Mouse (Mus musculus) CD4-positive helper T cell, adult 2 months (primary cell): ENCODE results near the gene Hoxb7.

Source experiments
- DNase-seq: peaks from one replicate; pipeline ENCODE4 v3.0.0-alpha.2; 2012; ENCODE audit warnings: low read depth, missing footprints, low spot score

The Hoxb7 gene

DNA sequence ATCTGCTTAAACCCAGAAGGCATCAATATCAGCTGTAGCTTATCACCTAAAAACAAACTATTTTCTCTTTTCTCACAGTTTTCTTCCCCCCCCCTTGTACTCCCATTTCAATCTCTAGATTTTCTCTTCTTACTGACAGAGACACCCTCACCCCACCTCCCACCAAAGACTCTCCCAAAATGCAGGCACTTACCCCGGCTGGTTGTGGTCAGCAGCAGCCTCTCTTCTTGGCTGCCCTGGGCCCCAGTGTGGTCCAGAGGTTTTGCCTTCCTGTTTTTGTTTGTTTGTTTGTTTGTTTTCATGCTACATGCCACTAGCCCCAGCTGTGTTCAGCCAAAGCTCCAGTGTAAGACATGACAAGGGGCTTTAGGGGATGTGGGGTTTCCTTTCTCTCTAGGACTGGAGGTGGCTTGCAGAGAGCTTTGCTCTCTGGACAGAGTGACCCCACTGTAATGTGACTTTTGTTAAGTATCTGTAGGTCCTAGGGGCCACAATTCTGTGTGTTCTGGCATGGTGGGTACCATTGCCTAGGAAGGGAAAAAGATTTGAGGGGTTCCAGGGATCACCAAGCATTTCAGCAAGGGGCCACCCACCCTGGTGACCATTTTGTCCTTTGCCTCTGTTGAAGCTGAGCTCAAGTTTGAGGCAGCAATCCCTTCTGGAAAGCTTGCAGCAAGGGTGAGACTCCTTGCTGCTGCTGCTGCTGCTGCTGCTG lies 18.2 kb upstream of the Hoxb7 start:
- no peak for DNase-seq

DNA sequence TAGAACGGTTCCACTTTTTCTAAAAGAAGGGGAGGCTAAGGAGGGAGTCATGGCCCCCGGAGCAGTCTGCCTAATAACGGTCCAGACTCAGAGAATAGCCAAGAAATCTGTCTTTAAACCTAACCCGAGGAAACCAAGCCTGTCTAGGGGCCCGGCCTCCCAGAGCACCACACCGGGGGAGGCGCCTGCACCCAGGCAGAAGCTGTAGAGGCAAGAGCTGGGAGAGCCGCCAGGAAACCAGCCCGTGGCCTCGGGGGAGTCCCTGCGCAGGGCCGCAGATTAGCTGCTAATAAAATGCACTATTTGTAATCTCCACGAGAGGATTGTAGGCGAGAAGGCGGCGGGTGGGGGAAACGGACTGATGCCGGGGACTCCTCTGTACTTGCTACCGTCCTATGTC lies 16.6 kb upstream of the Hoxb7 start:
- no peak for DNase-seq

- DNase-seq, result no peak
Measured at GRCm38 (mm10) chr11:96270996-96271540, 15.4 kb upstream of the Hoxb7 start, which contains the start of gene Hoxb9. Hoxb9 (plus strand) TSS chr11:96271457.

GRCm38 (mm10) chr11:96271541-96272011 lies 14.8 kb upstream of the Hoxb7 start:
- DNase-seq, result no peak

DNA sequence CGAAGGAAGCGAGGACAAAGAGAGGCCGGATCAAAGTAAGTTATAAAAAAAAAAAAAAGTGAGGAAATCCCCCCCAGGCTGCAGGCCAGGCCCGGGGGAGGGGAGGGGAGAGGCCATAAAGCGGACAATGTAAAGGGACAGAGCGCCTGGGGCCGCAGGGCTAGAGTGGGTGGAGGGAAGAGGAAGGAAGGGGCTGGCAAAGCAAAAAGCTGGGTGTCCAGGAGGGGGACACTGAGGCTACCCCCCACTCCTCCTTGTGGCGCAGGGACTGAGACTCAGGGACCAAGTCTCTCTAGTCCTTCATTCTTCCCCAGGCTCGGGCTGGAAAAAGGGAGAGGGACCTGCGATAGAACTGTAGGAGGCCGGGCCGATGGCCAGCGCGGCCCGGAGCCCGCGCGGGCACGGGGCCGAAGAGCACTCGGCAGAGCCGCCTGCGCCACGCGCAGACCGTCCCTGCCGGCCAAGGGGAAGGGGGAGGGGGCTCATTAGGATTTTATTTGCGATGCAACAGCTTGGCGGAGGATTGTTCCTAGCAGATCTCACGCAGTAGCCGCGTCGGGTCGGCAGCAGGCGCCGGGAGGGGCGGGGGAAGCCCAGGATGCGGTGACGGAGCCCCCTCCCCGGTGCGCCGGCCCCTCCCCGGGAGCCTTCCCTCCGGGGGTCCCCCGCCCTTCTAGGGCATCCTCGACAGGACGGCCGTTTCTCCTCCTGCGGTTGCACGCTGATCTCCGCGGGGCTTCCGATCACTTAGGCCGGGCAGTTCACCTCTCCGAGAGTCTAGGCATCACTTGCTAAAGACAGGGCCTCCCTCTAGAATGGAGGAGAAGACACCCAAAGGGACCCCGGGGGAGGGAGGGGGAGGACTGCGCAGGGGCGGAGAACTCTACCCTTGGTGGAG lies 14.2 kb upstream of the Hoxb7 start:
- no peak for DNase-seq

- DNase-seq, result no peak
Measured at GRCm38 (mm10) chr11:96274428-96274827, 12.0 kb upstream of the Hoxb7 start.

GRCm38 (mm10) chr11:96275896-96276295 lies 10.5 kb upstream of the Hoxb7 start:
- no peak for DNase-seq

DNA sequence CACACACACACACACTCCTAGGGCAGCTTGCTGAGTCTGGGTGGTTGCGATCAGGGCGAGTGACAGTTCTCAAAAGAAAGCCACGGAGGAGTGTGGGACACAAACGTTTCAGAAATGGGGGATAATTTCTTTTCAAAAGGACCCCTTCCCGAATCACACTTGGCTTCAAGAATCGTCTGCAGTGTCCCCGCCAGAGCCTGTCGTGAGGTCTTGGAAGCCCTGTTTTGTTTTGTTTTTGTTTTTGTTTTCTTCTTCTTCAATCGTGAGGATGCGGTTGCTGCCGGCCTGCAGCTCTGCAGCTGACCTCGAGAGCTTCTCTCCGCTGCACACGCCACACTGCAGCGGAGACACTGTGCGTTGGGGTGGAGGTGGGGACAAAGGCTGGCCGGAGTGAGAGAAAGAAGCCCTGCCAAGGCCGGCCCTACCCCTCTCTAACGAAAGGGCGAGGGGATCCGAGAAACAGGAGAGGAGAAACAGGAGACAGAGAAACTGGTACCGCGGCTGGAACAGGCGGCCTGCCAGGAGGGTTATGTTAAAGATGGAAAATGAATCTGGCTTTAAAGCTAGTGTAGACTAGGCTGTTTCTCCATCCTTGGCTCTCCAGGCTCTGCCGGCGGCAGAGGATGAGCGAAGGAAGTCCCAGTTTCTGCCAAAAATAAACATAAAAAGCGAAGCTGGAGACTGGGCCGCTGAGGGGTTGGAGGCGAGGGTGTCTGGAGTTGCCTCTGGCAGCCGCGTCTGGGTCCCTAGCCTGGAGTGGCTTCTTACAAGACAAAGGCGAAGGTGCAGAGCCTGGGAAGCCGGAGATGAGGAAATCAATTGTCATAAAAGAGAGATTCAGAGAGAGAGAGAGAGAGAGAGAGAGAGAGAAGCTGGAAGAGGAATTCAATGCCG lies 9.0 kb upstream of the Hoxb7 start:
- DNase-seq, result no peak

DNA sequence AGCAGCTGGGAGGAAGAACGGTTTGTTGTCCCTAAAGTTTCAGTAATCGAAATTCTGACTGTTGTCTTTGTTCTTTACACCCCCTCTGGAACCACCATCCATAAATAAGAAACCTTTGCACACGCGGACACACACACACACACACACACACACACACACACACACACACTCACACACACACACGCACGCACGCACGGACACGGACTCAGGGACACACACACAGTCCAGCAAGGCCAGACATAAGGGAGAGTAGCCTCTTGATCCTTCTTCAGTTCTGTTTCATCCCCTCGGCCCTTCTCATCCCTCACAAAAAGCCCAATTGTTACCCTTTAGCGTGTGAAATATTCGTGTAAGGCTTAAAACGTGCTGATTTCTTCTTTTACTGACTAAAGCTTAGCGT lies 8.1 kb upstream of the Hoxb7 start:
- DNase-seq, result no peak

- peak; percentile 85 for DNase-seq
Measured at GRCm38 (mm10) chr11:96278773-96279172, 7.7 kb upstream of the Hoxb7 start.

- no peak for DNase-seq
Measured at GRCm38 (mm10) chr11:96279421-96280233, 6.8 kb upstream of the Hoxb7 start.

DNA sequence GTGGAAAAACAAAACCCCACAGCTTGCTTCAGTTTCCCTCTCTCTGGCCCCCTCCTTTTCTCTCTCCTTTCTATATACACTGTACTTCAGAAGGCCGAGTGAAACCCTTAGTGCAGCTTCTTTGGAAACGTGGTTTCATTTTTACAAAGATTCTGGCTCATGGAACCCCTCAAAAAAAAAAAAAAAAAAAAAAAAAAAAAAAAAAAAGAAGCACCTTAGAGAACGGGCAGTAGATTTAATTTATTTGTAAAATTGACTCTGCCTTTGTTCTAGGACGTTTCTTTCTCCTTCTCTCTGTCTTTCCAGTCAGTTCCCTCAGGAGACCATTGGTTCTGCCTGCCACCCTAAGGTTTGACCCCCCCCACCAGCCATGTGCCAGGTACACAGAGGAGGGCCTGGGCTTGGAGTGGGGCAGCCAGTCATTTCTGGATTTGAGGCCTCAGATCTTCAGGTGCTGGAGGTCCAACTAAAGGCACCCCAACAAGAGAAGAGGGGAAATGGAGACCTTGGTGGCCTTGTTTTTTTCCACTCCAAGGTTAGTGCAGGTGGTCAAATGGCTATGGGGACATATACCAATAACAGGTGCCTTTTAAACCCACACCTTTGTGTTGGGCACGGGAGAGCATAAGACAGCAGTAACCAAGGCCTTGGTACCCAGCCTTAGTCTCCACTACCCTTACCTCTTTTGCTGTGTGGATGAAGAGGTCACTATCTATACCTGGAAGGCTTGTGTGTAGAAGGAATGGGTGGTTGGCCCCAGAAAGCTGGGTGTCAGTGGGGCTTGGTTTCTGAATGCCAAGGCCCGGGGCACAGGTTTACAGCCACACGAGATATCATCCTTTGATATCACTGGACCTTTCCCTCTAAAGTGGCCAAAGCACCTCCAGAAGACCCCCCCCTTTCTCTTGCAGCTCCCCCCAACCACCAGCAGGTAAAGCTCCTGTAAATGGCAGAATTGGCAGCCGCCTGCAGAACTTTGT lies 5.7 kb upstream of the Hoxb7 start:
- no peak for DNase-seq

DNA sequence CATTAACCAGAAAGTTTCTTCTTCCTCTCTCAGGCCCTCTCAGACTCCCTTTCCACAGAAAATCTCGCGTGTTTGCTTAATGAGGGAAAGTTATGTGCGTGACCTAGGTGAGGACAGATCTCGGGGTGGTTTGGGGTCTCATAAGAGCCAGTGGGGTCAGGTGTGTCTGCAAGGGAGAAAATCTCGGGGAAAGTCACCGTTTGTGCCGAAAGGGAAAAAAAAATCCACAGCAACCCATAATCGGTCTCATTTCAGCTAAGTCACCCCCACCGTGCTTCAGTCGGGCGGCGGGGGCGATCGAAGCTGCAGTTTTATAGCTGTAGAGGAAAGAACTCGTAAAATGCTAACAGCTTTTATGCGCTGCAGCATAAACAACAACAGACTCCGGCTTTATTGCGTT lies 5.0 kb upstream of the Hoxb7 start:
- DNase-seq, result no peak

DNA sequence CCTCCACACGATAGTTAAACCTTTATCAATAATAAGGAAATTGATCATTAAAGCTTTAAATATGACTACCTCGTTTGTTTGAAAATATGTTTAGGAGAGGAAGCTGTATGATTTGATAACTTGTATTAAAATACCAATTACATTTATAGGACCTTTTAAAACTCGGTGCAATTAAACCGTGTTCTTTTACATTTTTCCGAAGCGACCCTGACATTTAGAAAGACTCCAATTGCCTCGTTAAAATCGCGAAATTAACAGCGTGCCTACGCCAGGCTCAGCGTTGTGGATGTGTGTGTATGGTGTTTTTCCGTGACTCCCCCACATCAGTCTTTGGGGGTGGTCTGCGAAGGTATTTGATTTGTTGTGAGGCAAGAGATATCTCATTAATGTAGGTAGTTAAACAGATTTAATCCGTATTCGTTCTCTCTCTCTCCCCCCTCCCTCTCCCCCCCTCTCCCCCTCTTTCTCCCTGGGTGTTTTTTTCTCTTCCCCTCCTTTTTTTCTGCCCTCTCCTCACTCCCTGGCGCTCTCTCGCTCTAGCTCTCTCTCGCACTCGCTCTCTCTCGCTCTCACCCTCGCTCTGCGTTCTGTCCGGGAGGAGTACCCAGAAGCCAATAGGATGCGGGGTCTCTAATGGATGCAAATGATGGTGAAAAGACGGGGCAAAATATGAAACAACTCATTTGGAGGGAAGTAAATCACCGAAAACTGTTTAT lies 4.4 kb upstream of the Hoxb7 start, which contains the start of gene Hoxb8:
TSS of gene Hoxb8 (plus strand) at position 51 of the 716 bp plus-strand sequence.
- no peak for DNase-seq

GRCm38 (mm10) chr11:96282795-96283430 lies 3.5 kb upstream of the Hoxb7 start:
- no peak for DNase-seq

- peak; percentile 53 for DNase-seq
Measured at GRCm38 (mm10) chr11:96284041-96284749, 2.2 kb upstream of the Hoxb7 start.
